Mouse (Mus musculus) spleen, postnatal 14 days (tissue): ENCODE data around the gene Gfy.
A peak's percentile ranks its signal among the peaks of the same experiment; 100 is the strongest.
"Not testable (repeated sequence)": the region's sequence is repeated elsewhere in the genome, so short reads cannot be mapped to it uniquely, and the experiment has no call there.

ENCODE experiments used
- DNase-seq, 2 experiments: peaks; one replicate each; pipeline ENCODE4 v3.0.0; 2021 to 2022; ENCODE audit warnings: low spot score in 2 of 2

Gene Gfy

GRCm38 (mm10) chr7:45167761-45168445 lies 11.5 kb downstream of the Gfy start:
- DNase-seq: no peak

GRCm38 (mm10) chr7:45166950-45167401 lies 12.4 kb downstream of the Gfy start:
- no peak for DNase-seq

GRCm38 (mm10) chr7:45165701-45166100 lies 13.7 kb downstream of the Gfy start:
- no peak for DNase-seq

GRCm38 (mm10) chr7:45164833-45165232 lies 14.5 kb downstream of the Gfy start:
- no peak for DNase-seq

DNA sequence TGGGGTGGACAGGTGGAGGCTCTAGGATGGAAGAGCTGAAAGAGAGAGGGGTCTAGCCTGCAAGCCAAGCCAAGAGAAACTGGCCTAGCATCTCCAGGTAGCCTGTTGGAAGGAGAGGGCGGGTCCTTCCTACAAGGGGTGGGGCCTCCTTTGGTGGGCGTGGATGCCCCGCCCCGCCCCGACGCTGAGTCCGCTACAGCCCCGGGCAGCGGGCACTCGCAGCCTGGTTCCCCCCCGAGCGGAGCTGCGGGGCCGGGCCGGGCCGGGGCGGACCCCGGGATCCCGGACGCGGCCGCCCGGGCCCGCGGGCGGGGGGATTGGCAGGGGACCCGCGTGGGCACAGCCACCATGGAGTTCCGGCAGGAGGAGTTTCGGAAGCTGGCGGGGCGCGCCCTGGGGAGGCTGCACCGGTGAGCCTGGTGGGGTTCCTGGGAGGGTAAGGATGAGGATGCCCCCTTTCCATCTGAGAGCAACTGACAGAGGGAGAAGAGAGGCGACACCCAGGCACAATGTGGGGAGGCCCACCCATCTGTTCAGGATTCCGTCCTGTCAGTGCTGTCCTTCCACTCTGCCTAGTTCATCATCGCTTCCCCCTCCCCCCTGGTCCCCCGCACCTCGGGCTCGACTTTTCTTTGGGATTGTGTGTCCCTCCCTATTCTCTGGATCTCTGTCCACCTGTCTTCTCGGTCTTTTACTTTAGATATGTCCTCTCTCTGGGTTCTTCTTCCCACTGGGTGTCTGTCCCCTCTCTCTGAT lies 15.5 kb downstream of the Gfy start, which contains the start of gene Slc17a7:
TSS of gene Slc17a7 (plus strand) at position 215 of the 756 bp plus-strand sequence.
- no peak for DNase-seq

DNA sequence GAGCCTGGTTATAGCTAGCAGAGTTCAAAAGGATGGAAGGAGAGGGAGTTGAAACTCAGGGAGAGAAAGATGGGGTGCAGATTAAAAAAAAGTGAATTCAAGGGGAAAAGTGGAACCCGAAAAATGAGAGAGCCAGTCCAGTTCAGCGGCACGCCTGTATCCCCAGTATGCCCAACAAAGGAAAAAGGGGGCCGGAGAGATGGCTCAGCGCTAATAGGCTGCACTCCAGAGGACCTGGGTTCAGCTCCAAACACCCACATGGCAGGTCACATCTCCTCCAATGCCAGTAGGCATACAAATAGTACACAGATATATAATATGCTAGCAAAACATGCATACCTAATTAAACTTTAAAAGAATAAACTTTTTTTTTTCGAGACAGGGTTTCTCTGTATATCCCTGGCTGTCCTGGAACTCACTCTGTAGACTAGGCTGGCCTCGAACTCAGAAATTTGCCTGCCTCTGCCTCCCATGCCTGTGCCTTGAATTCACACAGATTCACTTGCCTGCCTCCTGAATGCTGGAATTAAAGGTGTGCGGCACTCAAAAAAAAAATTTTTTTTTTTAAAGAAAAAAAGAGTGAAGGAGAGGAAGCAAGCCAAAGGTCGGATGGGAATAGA lies 16.3 kb downstream of the Gfy start:
- DNase-seq: no peak

GRCm38 (mm10) chr7:45162551-45162950 lies 16.8 kb downstream of the Gfy start:
- DNase-seq: no peak

DNA sequence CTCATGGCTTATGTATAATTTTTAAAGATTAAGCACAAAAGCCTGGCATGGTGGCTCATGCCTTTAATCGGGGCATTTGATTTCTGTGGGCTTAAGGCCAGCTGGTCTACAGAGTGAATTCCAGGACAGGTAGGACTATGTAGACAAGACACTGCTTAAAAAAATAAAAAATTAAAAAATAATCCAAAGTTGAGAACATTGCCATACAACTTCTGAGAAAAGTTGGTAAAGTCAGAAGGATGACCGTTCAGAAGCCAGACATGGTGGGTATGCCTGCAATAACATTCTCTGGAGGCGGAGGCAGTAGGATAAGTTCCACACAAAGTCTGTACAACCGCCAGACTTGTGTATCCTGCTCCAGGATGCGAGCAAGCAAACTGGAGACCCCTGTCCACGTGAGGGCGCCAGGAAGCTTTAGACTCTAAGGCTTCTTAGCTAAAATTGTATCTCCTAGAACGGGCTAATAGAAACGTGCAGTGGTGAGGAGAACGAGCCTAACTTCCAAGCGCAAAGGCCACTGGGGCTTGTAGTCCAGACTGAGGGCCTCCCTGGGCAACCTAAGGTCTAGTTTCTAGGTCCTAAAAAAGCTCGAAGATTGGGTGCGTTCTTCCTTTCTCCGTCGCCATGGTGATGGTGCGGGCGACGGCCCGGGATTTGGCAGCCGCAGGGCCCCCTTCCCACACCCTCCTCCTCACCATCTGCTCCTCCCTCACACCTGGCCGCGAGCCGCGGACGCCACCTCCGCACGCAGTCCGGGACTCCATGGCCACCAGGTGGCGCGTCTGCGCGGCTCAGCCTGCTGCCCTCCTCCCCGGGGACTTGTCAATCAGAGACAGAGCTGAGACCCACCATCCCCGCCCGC lies 17.5 kb downstream of the Gfy start:
- DNase-seq: peak; percentile 73 to 87

- no peak for DNase-seq
These were observed 18.5 kb downstream of the Gfy start for GRCm38 (mm10) chr7:45160866-45161265.

GRCm38 (mm10) chr7:45160316-45160800 lies 19.0 kb downstream of the Gfy start:
- DNase-seq: no peak

- no peak for DNase-seq
These were observed 20.4 kb downstream of the Gfy start for GRCm38 (mm10) chr7:45158991-45159390.

GRCm38 (mm10) chr7:45157459-45157858 lies 21.9 kb downstream of the Gfy start:
- no peak for DNase-seq

GRCm38 (mm10) chr7:45156206-45156605 lies 23.2 kb downstream of the Gfy start:
- no peak for DNase-seq

GRCm38 (mm10) chr7:45155590-45155989 lies 23.8 kb downstream of the Gfy start:
- no peak for DNase-seq

GRCm38 (mm10) chr7:45154993-45155514 lies 24.3 kb downstream of the Gfy start:
- DNase-seq: peak in 1 of 2 experiments; percentile 52

DNA sequence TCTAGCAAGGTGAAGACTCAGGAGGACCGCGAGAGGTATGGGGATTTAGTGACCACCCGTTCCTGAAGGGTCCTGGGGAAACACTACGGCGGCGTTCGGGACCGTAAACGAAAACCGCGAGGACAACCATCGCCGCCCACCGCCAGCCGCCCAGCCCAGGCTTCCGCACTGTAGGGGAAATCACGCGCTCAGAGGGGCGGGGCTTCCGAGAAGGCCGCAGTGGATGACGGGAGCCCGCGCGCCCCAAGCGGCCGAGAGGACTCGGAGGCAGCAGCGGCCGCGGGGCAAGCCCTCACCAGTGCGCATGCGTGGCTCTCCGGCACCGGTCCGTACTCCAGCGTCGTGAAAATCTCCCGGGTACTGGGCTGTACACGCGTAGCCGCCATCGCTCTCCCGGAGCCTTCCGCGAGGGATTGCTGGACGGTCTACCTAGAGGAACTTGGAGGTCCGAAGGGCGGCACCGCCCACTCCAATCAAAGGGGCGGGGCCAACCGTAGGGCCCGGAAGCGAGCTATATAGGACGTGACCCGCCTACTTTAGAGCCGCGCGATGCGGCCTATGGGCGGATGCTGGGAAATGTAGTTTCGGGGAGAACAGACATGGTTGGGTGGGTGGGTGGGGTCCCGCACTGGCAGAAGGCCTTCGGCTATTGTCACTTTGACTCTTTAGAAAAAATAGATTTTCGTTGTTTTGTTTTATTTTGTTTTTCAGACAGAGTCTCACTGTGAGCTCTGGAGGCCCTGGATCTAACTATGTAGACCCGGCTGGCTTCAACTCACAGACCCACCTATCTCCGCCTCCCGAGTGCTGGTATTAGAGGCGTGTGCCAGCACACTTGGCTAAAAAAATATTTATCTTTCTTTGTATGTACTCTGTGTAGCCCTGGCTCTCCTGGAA lies 25.0 kb downstream of the Gfy start, which contains the start of the genes Pih1d1 and Aldh16a1:
TSS of gene Pih1d1 (plus strand) at position 208 of the 897 bp plus-strand sequence.
TSS of gene Aldh16a1 (minus strand) at position 489 of the 897 bp plus-strand sequence.
- peak; percentile 93 to 95 for DNase-seq

GRCm38 (mm10) chr7:45153586-45153985 lies 25.8 kb downstream of the Gfy start:
- no peak for DNase-seq

DNA sequence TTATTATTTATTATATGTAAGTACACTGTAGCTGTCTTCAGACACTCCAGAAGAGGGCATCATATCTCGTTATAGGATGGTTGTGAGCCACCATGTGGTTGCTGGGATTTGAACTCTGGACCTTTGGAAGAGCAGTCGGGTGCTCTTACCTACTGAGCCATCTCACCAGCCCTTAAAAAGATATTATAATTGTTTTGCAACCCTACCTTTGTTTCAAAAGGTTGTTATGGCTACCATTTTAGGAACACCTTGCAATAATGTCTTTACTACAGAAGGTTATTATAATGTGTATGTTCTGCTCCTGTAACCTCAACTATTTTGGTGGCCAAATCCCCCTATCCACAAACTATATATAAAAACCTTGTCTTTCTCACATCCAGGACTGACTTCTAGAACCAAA lies 26.3 kb downstream of the Gfy start:
- DNase-seq: not testable (repeated sequence)

- DNase-seq: no peak
These were observed 28.1 kb downstream of the Gfy start for GRCm38 (mm10) chr7:45151303-45151702.

DNA sequence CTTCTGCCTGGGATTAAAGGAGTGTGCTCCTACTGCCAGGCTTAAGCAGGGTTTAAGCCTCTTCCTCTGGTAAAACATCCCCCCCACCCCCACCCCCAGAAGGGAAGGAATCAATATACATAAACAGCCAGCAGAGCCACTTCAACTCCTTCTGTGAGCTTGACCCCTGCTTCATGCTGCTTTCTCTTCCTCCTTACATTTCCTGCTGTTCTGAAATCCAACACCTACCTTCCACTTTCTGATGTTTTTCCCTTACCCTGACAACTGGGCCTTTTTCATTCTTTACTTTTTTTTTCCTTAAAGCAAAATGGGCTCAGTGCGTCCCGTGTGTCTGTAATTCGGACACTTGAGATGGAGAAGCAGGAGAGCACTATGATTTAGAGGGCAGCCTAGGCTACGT lies 29.0 kb downstream of the Gfy start:
- DNase-seq: no peak
